Mouse (Mus musculus): ENCODE data around the gene Nol3. TPM values are rescaled to one million over a fixed set of nuclear protein-coding genes. Genes with fewer than 3 reads are reported as not detected.

Gene Nol3
- polyA plus RNA-seq, 1 experiment = not detected

DNA sequence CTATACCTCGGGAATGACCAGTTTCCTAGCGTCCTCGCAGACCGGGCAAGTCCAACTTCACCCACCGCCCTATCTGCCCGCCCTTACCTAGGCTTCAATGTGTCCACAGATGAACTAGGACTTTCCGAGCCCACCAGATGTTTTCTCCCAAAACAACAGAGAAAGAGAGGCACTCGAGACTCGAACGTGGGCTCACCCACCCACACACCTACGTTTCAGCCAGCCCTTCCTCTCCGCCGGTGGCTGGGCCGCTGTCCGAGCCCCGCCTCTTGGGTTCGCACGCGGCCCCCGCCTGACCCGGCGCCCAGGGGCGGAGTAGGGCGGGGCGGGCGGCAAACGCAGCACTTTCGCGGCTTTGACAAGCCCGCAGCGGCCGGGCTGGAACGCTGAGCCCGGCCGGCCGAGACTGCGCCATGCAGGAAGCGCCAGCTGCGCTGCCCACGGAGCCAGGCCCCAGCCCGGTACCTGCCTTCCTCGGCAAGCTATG is 6.4 kb upstream of the Nol3 start, which contains the start of gene Hsf4:
Gene Hsf4, plus strand, starts transcription at position 341 of the 487 bp plus-strand sequence.
- Histone ChIP-seq H3K4me3 (ENCODE audit: insufficient read depth, low read depth, low read length) (peak within 1 kb of the TSS; percentile 50), H3K4me1 (ENCODE audit: control insufficient read depth, insufficient read depth, low read length) (peaks cover 31% of the 10 kb centered on the region), H3K27ac (ENCODE audit: insufficient read depth, low read depth, low read length) (peak within 1 kb of the TSS; percentile 58)
- TF ChIP-seq POLR2A (IDR thresholded peaks at IDR 0.05; ENCODE audit: insufficient read depth, low read depth, low read length) (no peak; the same call in 1 of the 2 replicates), CTCF (IDR thresholded peaks at IDR 0.05; ENCODE audit: insufficient read depth, low read depth, low read length) (no peak)
- under 1% methylated on average over 42 of the region's 42 CpGs for WGBS

DNA sequence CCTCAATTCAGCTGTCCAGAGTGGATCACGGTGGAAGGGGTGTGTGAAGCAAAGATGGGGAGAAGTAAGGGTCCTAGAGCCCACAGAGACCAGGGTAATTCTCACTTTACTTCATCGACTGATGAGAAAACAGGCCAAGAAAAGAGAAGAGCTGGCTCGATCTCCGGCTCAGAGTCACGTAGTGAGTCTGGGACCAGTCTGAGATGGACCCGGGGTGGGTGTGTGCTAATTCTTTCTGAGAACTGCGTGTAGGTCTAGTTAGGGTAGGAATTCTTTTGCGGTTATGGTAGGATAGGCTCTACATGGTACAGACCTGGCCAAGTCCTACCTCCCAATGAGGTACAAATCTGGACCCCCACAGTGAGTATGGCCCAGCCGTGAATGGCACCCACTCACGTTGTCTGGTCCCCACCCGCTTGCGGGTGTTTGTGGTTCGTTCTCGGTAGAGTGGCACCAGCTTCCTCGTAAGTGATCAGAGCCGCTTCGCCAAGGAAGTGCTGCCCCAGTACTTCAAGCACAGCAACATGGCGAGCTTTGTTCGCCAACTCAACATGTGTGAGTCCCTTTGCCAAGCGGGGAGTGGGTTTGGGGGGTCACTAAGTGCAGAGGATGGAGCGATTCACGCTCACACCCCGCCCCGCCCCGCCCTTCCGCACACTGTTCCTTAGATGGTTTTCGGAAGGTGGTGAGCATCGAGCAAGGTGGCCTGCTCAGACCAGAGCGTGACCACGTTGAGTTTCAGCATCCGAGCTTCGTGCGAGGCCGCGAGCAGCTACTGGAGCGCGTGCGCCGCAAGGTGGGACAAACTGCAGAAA is 5.6 kb upstream of the Nol3 start:
- Histone ChIP-seq H3K27ac (ENCODE audit: insufficient read depth, low read depth, low read length) (0 out of 2 replicates have a peak overlapping the region, but pooled peaks have one; percentile 58), H3K4me3 (ENCODE audit: insufficient read depth, low read depth, low read length) (peak overlapping the region; percentile 50), H3K4me1 (ENCODE audit: control insufficient read depth, insufficient read depth, low read length) (peaks cover 29% of the 10 kb centered on the region)
- 27% methylated on average over 39 of the region's 39 CpGs for WGBS
- no peak for TF ChIP-seq CTCF (IDR thresholded peaks at IDR 0.05; ENCODE audit: insufficient read depth, low read depth, low read length)
- TF ChIP-seq POLR2A (IDR thresholded peaks at IDR 0.05; ENCODE audit: insufficient read depth, low read depth, low read length) = no peak

DNA sequence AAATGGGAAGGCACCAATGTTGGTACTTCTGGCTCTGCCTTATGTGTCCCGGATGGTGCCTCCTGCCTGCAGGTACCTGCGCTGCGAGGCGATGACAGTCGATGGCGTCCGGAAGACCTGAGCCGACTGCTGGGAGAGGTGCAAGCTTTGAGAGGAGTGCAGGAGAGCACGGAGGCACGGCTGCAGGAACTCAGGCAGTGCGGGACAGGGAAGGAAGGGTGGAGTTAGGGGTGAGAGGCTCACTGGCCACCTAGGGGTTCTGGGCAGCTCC is 5.1 kb upstream of the Nol3 start:
- Histone ChIP-seq H3K27ac (ENCODE audit: insufficient read depth, low read depth, low read length) (no peak overlapping the region), H3K4me1 (ENCODE audit: control insufficient read depth, insufficient read depth, low read length) (peaks cover 30% of the 10 kb centered on the region), H3K4me3 (ENCODE audit: insufficient read depth, low read depth, low read length) (no peak overlapping the region)
- 30% methylated on average over 11 of the region's 11 CpGs for WGBS
- TF ChIP-seq POLR2A (IDR thresholded peaks at IDR 0.05; ENCODE audit: insufficient read depth, low read depth, low read length) (no peak), CTCF (IDR thresholded peaks at IDR 0.05; ENCODE audit: insufficient read depth, low read depth, low read length) (no peak)

DNA sequence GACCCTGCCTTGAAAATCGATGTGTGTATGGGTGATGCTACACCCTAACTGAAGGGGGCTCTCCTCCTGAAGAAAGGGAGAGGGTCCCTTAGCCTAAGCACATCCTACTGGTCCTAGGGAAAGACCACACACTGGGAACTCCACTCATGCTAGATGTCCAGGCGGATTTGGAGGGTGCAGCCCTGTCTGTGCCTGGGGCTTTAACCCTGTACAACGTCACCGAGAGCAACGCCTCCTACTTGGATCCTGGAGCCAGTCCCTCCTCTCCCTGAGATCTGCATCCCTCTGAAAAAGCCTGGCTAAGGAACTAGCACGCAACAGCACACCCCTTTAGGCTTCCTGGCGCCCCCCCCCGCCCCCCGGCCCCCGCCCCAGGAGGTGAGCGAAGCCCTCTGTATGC is 553 bp upstream of the Nol3 start:
- H3K4me3 ChIP-seq (ENCODE audit: insufficient read depth, low read depth, low read length) = no peak overlapping the region
- WGBS = 5% methylated on average over 11 of the region's 11 CpGs
- no peak overlapping the region for H3K27ac ChIP-seq (ENCODE audit: insufficient read depth, low read depth, low read length)
- no peak for TF ChIP-seq POLR2A (IDR thresholded peaks at IDR 0.05; ENCODE audit: insufficient read depth, low read depth, low read length)
- no peak for TF ChIP-seq CTCF (IDR thresholded peaks at IDR 0.05; ENCODE audit: insufficient read depth, low read depth, low read length)
- peaks cover 22% of the 10 kb centered on the region for H3K4me1 ChIP-seq (ENCODE audit: control insufficient read depth, insufficient read depth, low read length)

DNA sequence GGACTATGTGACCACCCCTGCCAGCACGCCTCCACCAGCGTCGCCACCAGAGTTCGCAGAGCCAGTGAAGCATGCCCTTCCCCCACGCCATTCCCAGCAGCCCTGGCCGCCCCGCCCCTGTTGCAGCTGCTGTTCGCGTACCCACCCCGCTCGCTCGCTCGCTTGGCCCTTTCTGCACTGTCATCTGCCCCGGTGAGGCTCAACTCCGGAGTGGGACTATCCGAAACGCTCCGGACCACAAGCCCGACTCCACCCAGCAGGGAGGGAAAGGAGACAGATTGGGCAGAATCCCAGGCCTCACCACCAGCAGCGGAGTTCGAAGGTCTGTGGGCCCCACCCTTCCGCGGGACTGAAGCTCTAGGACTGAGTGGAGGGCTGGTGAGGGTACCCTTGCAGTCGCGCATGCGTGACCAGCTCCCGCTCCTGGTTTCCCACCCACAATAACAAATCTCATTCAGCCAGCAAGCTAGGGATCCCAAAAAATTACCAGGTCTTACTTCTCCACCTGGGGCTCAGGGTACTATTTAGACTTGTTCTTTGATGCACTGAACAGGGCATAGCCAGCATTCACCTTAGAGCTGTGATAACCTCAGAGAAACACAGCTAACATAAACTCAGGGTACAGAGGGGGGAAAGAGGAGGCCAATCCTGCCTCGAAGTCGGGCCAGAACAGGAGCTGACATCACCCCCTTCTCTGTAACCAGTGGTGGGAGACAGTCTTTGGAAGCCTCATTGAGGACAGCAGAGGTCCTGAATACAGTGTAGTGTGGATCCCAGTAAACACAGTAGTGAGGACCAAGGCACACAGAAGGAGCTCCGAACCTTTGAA is 566 bp downstream of the Nol3 start:
- TF ChIP-seq POLR2A (IDR thresholded peaks at IDR 0.05; ENCODE audit: insufficient read depth, low read depth, low read length) (no peak), CTCF (IDR thresholded peaks at IDR 0.05; ENCODE audit: insufficient read depth, low read depth, low read length) (no peak)
- 4% methylated on average over 30 of the region's 30 CpGs for WGBS
- H3K27ac ChIP-seq (ENCODE audit: insufficient read depth, low read depth, low read length) = no peak overlapping the region

DNA sequence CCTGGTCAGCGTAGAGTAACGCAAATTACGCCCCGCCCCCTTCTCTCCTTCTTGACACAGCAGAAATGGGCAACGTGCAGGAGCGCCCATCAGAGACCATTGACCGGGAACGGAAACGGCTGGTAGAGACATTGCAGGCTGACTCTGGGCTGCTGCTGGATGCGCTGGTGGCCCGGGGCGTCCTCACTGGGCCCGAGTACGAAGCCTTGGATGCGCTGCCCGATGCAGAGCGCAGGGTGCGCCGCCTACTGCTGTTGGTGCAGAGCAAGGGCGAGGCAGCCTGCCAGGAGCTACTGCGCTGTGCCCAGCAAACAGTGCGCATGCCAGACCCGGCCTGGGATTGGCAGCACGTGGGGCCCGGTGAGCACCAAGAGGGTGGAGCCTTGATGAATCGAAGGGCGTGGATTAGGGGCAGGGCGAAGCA is 3.0 kb downstream of the Nol3 start:
- H3K4me1 ChIP-seq (ENCODE audit: control insufficient read depth, insufficient read depth, low read length) = peaks cover 16% of the 10 kb centered on the region
- no peak overlapping the region for H3K27ac ChIP-seq (ENCODE audit: insufficient read depth, low read depth, low read length)
- H3K4me3 ChIP-seq (ENCODE audit: insufficient read depth, low read depth, low read length) = peak overlapping the region; percentile 29
- 5% methylated on average over 28 of the region's 28 CpGs for WGBS
- TF ChIP-seq CTCF (IDR thresholded peaks at IDR 0.05; ENCODE audit: insufficient read depth, low read depth, low read length) = no peak
- no peak for TF ChIP-seq POLR2A (IDR thresholded peaks at IDR 0.05; ENCODE audit: insufficient read depth, low read depth, low read length)

More for the DNA sequence above, 566 bp downstream of the Nol3 start:
- Histone ChIP-seq H3K4me1 (ENCODE audit: control insufficient read depth, insufficient read depth, low read length) (peaks cover 16% of the 10 kb centered on the region), H3K4me3 (ENCODE audit: insufficient read depth, low read depth, low read length) (peak overlapping the region; percentile 53)

DNA sequence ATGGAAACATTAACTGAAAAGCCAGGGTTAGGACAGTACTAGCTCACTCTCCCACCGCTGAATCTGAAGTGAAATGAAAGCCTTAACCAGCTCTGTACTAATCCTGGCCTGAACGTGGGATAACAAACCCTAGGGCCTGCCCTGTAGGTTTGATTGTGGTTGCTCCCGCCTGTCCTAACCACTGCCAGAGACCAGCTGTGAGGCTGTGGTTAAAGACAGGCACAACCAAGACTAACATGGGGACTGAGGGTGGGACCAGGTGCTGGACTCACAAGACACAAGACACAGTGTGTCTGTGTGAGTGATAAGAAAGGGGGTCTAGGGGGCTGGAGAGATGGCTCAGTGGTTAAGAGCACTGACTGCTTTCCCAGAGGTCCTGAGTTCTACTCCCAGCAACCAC is 4.6 kb downstream of the Nol3 start:
- H3K4me1 ChIP-seq (ENCODE audit: control insufficient read depth, insufficient read depth, low read length) = peaks cover 16% of the 10 kb centered on the region
- 83% methylated on average over 3 of the region's 3 CpGs for WGBS
- no peak overlapping the region for H3K4me3 ChIP-seq (ENCODE audit: insufficient read depth, low read depth, low read length)
- TF ChIP-seq CTCF (IDR thresholded peaks at IDR 0.05; ENCODE audit: insufficient read depth, low read depth, low read length) (no peak), POLR2A (IDR thresholded peaks at IDR 0.05; ENCODE audit: insufficient read depth, low read depth, low read length) (no peak)
- no peak overlapping the region for H3K27ac ChIP-seq (ENCODE audit: insufficient read depth, low read depth, low read length)

DNA sequence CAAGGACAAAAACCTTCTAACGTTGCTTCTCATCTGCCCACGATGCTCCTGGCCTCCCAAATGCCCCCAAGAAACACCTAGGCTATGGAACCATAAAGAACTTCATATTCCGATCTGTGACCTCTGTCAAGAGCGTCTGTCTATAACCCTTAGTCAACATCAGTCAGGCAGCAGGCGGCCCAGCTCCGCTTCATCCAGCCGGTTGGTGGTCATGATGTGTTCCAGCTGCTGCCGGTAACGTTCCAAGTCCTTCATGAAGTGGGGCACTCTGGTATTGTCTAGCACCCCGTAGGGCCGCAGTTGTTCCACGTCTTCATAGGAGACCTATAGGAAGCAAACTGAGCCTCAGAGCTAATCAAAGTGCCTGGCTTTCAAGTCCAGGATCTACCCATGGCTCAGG is 5.9 kb downstream of the Nol3 start:
- no peak overlapping the region for H3K4me3 ChIP-seq (ENCODE audit: insufficient read depth, low read depth, low read length)
- TF ChIP-seq POLR2A (IDR thresholded peaks at IDR 0.05; ENCODE audit: insufficient read depth, low read depth, low read length) (no peak), CTCF (IDR thresholded peaks at IDR 0.05; ENCODE audit: insufficient read depth, low read depth, low read length) (no peak)
- WGBS = 93% methylated on average over 12 of the region's 12 CpGs
- H3K4me1 ChIP-seq (ENCODE audit: control insufficient read depth, insufficient read depth, low read length) = peaks cover 11% of the 10 kb centered on the region
- H3K27ac ChIP-seq (ENCODE audit: insufficient read depth, low read depth, low read length) = no peak overlapping the region

DNA sequence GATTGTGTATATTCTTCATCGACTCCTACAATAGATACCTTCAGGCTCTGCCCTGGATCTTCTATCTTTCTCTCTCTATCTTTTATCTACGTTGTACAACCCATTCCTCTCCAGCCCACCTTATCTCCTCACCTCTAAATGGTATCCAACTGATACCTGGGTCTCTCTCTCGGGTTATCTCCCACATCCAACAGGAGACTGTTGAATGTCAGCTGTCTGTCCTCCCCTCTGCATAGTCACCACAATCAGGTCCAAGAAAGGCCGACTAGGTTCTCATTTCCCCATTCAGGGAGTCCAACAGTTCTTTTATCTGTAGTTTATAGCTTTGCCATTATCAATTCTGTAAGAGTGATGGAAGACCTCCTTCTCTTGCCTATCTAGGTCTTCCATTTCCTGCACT is 6.3 kb downstream of the Nol3 start:
- peaks cover 11% of the 10 kb centered on the region for H3K4me1 ChIP-seq (ENCODE audit: control insufficient read depth, insufficient read depth, low read length)
- no peak overlapping the region for H3K27ac ChIP-seq (ENCODE audit: insufficient read depth, low read depth, low read length)
- no peak for TF ChIP-seq CTCF (IDR thresholded peaks at IDR 0.05; ENCODE audit: insufficient read depth, low read depth, low read length)
- no peak for TF ChIP-seq POLR2A (IDR thresholded peaks at IDR 0.05; ENCODE audit: insufficient read depth, low read depth, low read length)
- H3K4me3 ChIP-seq (ENCODE audit: insufficient read depth, low read depth, low read length) = no peak overlapping the region
- WGBS = 95% methylated on average over 4 of the region's 4 CpGs
